In the genomic region with DNA sequence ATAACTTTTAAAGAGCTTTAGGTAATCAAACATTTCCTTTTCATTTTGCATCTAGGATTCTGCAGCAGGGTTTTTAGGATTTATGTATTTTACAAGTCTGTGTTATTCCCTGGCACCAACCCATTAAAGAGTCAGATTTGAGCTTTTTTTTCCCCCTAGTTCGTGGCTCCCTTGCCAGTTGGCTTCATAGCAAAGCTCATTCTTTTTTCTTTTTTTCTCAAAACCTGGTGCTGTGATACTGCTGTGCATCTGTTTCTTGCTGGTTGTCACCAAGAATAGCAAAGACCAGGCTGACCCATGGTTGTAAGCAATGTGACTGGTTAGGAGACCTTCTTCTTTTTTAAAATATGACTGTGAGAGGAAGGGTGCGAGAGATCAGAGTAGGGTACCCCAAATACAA, we compare ENCODE assay signal across 18 mouse cellular contexts.
"Had no signal": no experiment of that assay in that cellular context is flagged by ENCODE, and none has a peak within 500 bp of the region (broad histone marks: within the 10 kb centered on the region; RNA-seq: fewer than 3 reads in every experiment).

No protein-coding gene starts in this region.

- H3K9ac ChIP-seq: liver, postnatal 0 days; lung, embryonic 15.5 days; midbrain, embryonic 12.5 days; neural tube, embryonic 13.5 days; neural tube, embryonic 15.5 days; stomach, embryonic 15.5 days had no signal

- H3K4me1 ChIP-seq: lung, embryonic 15.5 days; midbrain, embryonic 10.5 days; midbrain, embryonic 12.5 days; neural tube, embryonic 13.5 days; neural tube, embryonic 15.5 days; stomach, embryonic 15.5 days had no signal

- H3K9me3 ChIP-seq: lung, embryonic 15.5 days; midbrain, embryonic 10.5 days; midbrain, embryonic 12.5 days; neural tube, embryonic 13.5 days; neural tube, embryonic 15.5 days; stomach, embryonic 15.5 days had no signal

- ATAC-seq: liver, postnatal 0 days; midbrain, embryonic 16.5 days had no signal

- H3K27me3 ChIP-seq: lung, embryonic 15.5 days; midbrain, embryonic 12.5 days; neural tube, embryonic 13.5 days; neural tube, embryonic 15.5 days; stomach, embryonic 15.5 days had no signal

- DNase-seq: liver, postnatal 0 days; lung, adult 2 months; lung, postnatal 10 days; lung, postnatal 4 days; midbrain, embryonic 14.5 days; right cerebral cortex, postnatal 14 days; thymus, adult 2 months; thymus, postnatal 25 days; thymus, postnatal 4 days had no signal

- H3K27ac ChIP-seq: lung, embryonic 15.5 days; midbrain, embryonic 10.5 days; midbrain, embryonic 12.5 days; neural tube, embryonic 13.5 days; neural tube, embryonic 15.5 days; stomach, embryonic 15.5 days; stomach, postnatal 0 days had no signal

- H3K4me3 ChIP-seq: lung, embryonic 15.5 days; midbrain, embryonic 10.5 days; midbrain, embryonic 12.5 days; myocyte; neural tube, embryonic 13.5 days; neural tube, embryonic 15.5 days; stomach, embryonic 15.5 days had no signal

- H3K36me3 ChIP-seq: lung, embryonic 15.5 days; midbrain, embryonic 10.5 days; midbrain, embryonic 12.5 days; neural tube, embryonic 13.5 days; neural tube, embryonic 15.5 days; stomach, embryonic 15.5 days had no signal

- H3K4me2 ChIP-seq: lung, embryonic 15.5 days; midbrain, embryonic 12.5 days; neural tube, embryonic 13.5 days; neural tube, embryonic 15.5 days; stomach, embryonic 15.5 days had no signal
